Mouse (Mus musculus): ENCODE results near the gene Abca4. TPM values are rescaled to one million over a fixed set of nuclear protein-coding genes. Genes with fewer than 3 reads are reported as not detected.

Abca4 gene
- total and polyA plus RNA-seq, 3 experiments = 0.15 to 0.49 TPM; not detected in 1

GRCm38 (mm10) chr3:122184109-122184508, 139.9 kb downstream of the Abca4 start:
- H3K9me3 ChIP-seq (replicated peaks; ENCODE audit: insufficient read depth, low read length) = no peaks in the 10 kb centered on the region
- H3K4me3 ChIP-seq (ENCODE audit: control insufficient read depth in 1 of 2, insufficient read depth in 1 of 2, low read depth in 2 of 2, low read length in 2 of 2) = no peak overlapping the region
- H3K27ac ChIP-seq (ENCODE audit: control insufficient read depth, low read depth, low read length) = no peak overlapping the region
- no peaks in the 10 kb centered on the region; a peak in 1 of 4 replicates for H3K4me1 ChIP-seq (ENCODE audit: control insufficient read depth in 1 of 2, insufficient read depth in 2 of 2, low read length in 2 of 2)
- H3K9ac ChIP-seq (ENCODE audit: control insufficient read depth, low read depth, low read length, poor library complexity, severe bottlenecking) = no peak overlapping the region
- no peak for DNase-seq (ENCODE audit: low read depth, low spot score)
- no peaks in the 10 kb centered on the region for H3K79me2 ChIP-seq (ENCODE audit: control insufficient read depth, insufficient read depth, low read length, poor library complexity)
- H3K36me3 ChIP-seq (ENCODE audit: control insufficient read depth in 1 of 2, insufficient read depth in 2 of 2, low read length in 2 of 2) = no peaks in the 10 kb centered on the region
- TF ChIP-seq JUND (IDR thresholded peaks at IDR 0.05; ENCODE audit: low read depth, low read length) (no peak), SMC3 (IDR thresholded peaks at IDR 0.05; ENCODE audit: low read depth, low read length) (no peak), GATA1 (IDR thresholded peaks at IDR 0.05; ENCODE audit: low read depth, low read length) (no peak), CHD1 (IDR thresholded peaks at IDR 0.05; ENCODE audit: low read depth, low read length) (no peak), TCF12 (IDR thresholded peaks at IDR 0.05; ENCODE audit: low read depth, low read length) (no peak)
- no peaks in the 10 kb centered on the region for H3K27me3 ChIP-seq (ENCODE audit: control insufficient read depth in 1 of 2, insufficient read depth in 2 of 2, low read length in 2 of 2)

- Histone ChIP-seq H3K4me1 (ENCODE audit: control insufficient read depth in 1 of 2, insufficient read depth in 2 of 2, low read length in 2 of 2) (no peaks in the 10 kb centered on the region; a peak in 1 of 4 replicates), H3K27me3 (ENCODE audit: control insufficient read depth in 1 of 2, insufficient read depth in 2 of 2, low read length in 2 of 2) (no peaks in the 10 kb centered on the region), H3K79me2 (ENCODE audit: control insufficient read depth, insufficient read depth, low read length, poor library complexity) (no peaks in the 10 kb centered on the region), H3K27ac (ENCODE audit: control insufficient read depth, low read depth, low read length) (no peak overlapping the region), H3K4me3 (ENCODE audit: control insufficient read depth in 1 of 2, insufficient read depth in 1 of 2, low read depth in 2 of 2, low read length in 2 of 2) (no peak overlapping the region), H3K9me3 (replicated peaks; ENCODE audit: insufficient read depth, low read length) (no peaks in the 10 kb centered on the region), H3K36me3 (ENCODE audit: control insufficient read depth in 1 of 2, insufficient read depth in 2 of 2, low read length in 2 of 2) (no peaks in the 10 kb centered on the region), H3K9ac (ENCODE audit: control insufficient read depth, low read depth, low read length, poor library complexity, severe bottlenecking) (no peak overlapping the region)
- DNase-seq (ENCODE audit: low read depth, low spot score) = peak; percentile 54
- TF ChIP-seq TAL1 (IDR thresholded peaks at IDR 0.05; ENCODE audit: low read length) (peak; percentile 7; the same call in 1 of the 2 replicates), UBTF (IDR thresholded peaks at IDR 0.05; ENCODE audit: borderline replicate concordance, insufficient read depth, low read depth, low read length) (no peak)
Observed at GRCm38 (mm10) chr3:122186975-122187374, 142.7 kb downstream of the Abca4 start.

GRCm38 (mm10) chr3:122196621-122197298, 152.5 kb downstream of the Abca4 start:
- H3K27ac ChIP-seq (ENCODE audit: control insufficient read depth, low read depth, low read length) = no peak overlapping the region
- no peaks in the 10 kb centered on the region for H3K79me2 ChIP-seq (ENCODE audit: control insufficient read depth, insufficient read depth, low read length, poor library complexity)
- no peaks in the 10 kb centered on the region for H3K9me3 ChIP-seq (replicated peaks; ENCODE audit: insufficient read depth, low read length)
- TF ChIP-seq EP300 (IDR thresholded peaks at IDR 0.05; ENCODE audit: low read depth in 1 of 2, low read length in 2 of 2) (no peak), ZKSCAN1 (IDR thresholded peaks at IDR 0.05; ENCODE audit: low read depth, low read length) (no peak), CHD2 (IDR thresholded peaks at IDR 0.05; ENCODE audit: low read length) (no peak), POLR2AphosphoS5 (IDR thresholded peaks at IDR 0.05; ENCODE audit: borderline replicate concordance, low read depth, low read length) (no peak), MYC (IDR thresholded peaks at IDR 0.05; ENCODE audit: low read depth, low read length) (no peak), ZNF384 (IDR thresholded peaks at IDR 0.05; ENCODE audit: low read depth, low read length) (no peak), KAT2A (conservative IDR thresholded peaks at IDR 0.05; ENCODE audit: low read depth, low read length) (no peak), SMC3 (IDR thresholded peaks at IDR 0.05; ENCODE audit: low read depth, low read length) (no peak)
- H3K36me3 ChIP-seq (ENCODE audit: control insufficient read depth in 1 of 2, insufficient read depth in 2 of 2, low read length in 2 of 2) = no peaks in the 10 kb centered on the region
- no peak overlapping the region for H3K9ac ChIP-seq (ENCODE audit: control insufficient read depth, low read depth, low read length, poor library complexity, severe bottlenecking)
- H3K27me3 ChIP-seq (ENCODE audit: control insufficient read depth in 1 of 2, insufficient read depth in 2 of 2, low read length in 2 of 2) = no peaks in the 10 kb centered on the region
- H3K4me1 ChIP-seq (ENCODE audit: control insufficient read depth in 1 of 2, insufficient read depth in 2 of 2, low read length in 2 of 2) = peaks cover 0 to 3% of the 10 kb centered on the region in 2 experiments; a peak in 1 of 4 replicates
- no peak overlapping the region for H3K4me3 ChIP-seq (ENCODE audit: control insufficient read depth in 1 of 2, insufficient read depth in 1 of 2, low read depth in 2 of 2, low read length in 2 of 2)
- DNase-seq (ENCODE audit: low read depth, low spot score) = no peak
